Mouse (Mus musculus): ENCODE data around the gene Snta1.

Snta1 gene

GRCm38 (mm10) chr2:154422181-154422580 is 14.3 kb upstream of the Snta1 start:
- DNase-seq (ENCODE audit: extremely low spot score), result no peak

DNA sequence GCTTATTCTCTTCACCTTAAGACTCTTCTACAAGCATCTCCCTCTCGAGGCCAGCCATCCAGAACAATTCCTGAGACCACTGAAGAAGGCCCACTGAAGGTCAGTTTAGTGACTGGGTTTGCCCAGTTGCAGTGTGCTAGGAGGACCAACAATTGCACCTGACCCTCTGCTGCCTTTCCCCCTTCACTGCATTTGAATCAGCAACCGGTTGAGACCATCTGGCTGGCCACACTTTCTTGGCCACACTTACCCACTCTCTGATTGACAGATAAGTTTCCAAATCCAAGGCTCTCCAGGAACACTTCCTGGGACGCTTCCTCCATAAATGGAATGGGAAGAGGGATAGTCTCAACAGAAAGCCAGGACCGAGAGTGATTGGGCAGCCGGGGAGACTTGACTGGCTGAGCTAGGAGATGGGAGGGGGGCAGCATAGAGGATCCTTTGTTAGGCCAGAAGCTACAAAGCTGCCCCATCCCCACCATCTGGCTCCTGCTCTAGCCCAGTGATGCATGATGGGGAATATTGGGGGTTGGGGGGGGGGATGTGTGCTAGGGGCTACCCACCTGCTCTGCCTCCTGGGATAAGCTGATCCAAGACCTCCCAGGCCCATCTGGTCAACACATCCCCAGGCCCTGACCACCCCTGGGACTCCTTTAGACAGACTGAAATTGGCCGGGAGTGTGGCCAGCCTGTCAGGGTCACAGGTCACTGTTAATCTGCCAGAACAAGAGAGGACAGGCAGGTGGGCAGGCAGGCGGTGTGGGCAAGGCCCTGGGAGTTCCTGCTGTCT is 13.2 kb upstream of the Snta1 start:
- DNase-seq (ENCODE audit: extremely low spot score), result peak; percentile 73

- no peak for DNase-seq (ENCODE audit: extremely low spot score)
Measured at GRCm38 (mm10) chr2:154419631-154420515, 12.0 kb upstream of the Snta1 start.

DNA sequence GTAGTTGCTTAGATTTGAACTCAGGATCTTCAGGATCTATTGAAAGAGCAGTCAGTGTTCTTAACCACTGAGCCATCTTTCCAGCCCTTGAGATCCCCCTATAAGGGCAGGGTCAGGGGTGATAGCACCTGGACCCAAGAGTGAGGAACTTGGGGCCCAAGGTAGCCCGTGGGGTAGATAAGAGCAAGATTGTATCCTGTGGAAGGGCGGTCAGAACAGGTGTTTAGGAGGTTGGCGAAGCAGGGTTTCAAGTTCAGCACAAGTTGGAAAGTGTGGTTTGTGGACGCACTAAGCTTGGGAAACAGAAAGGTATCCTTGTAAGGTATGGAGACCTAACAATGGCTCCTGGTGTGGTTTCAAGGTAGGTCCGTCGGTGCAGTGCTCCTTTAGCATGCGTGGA is 10.1 kb upstream of the Snta1 start:
- DNase-seq (ENCODE audit: extremely low spot score), result no peak

GRCm38 (mm10) chr2:154417107-154417506 is 9.2 kb upstream of the Snta1 start:
- DNase-seq (ENCODE audit: extremely low spot score), result peak; percentile 74

GRCm38 (mm10) chr2:154412018-154412666 is 4.2 kb upstream of the Snta1 start:
- no peak for DNase-seq (ENCODE audit: extremely low spot score)

GRCm38 (mm10) chr2:154410355-154410754 is 2.5 kb upstream of the Snta1 start:
- DNase-seq (ENCODE audit: extremely low spot score), result no peak

DNA sequence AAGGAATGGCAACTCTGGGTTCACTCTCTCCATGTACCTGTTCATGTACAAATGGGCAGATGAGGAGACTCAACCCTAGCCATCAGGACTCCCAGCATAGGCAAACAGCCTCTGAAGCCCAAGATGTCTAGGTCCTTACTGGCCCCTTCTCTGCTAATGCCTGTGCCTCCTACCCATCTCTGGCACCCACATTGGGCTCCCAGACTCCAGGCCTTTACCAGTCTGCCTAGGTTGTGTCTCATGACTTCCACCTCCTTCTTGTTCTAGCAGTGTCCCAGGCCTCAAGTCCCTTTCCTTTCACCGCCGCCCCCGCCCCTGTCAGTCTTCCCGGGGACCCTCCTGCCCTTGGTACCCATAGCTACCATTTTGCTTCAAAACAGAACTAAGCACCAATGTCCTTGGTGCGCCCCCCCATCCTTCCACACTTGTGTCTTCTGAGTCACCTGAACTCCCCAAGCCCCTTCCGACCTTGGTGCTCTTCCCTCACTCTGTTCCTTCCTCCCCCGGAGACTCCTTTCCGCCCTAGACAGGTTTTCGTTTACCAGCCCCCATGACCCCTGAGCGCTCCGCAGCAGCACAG is 746 bp downstream of the Snta1 start:
- peak; percentile 17 for DNase-seq (ENCODE audit: extremely low spot score)

- DNase-seq (ENCODE audit: extremely low spot score), result no peak
Measured at GRCm38 (mm10) chr2:154405447-154405994, 2.4 kb downstream of the Snta1 start.

- no peak for DNase-seq (ENCODE audit: extremely low spot score)
Measured at GRCm38 (mm10) chr2:154402811-154403210, 5.1 kb downstream of the Snta1 start.

DNA sequence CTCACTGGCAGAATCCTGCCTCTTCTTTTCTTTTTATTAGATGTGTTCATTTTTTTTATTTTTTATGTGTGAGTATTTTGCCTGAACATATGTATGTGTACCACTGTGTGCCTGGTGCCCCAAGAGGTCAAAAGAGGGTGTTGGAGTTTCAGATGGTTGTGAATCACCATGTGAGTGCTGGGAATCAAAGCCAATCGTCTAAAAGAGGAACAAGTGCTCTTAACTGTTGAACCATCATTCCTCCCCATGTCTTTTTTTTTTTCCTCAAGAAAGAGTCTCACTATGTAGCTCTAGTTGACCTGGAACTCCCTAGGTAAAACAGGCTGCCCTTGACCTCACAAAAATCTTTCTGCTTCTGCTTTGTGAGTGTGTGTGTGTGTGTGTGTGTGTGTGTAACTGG is 5.9 kb downstream of the Snta1 start:
- DNase-seq (ENCODE audit: extremely low spot score), result no peak

- DNase-seq (ENCODE audit: extremely low spot score), result no peak
Measured at GRCm38 (mm10) chr2:154399325-154399724, 8.6 kb downstream of the Snta1 start.

DNA sequence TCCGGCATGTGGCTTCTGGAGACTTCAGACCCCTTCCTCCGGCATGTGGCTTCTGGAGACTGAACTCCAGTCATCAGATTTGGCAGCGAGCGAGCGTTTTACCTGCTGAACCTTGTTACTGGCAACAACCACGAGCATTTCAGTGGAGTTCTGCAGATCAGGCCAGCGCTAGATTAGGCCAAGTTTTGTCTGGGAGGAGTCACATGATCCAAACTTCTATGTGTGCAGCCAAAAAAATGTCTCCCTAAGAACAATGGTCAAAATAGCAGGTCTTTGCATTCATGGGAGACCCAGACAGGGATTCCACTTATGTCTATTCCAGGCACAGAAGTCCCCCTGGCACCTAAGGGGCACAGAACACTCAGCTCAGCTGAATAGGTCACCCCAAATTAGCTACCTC is 9.6 kb downstream of the Snta1 start:
- no peak for DNase-seq (ENCODE audit: extremely low spot score)

GRCm38 (mm10) chr2:154396529-154396928 is 11.4 kb downstream of the Snta1 start:
- no peak for DNase-seq (ENCODE audit: extremely low spot score)

DNA sequence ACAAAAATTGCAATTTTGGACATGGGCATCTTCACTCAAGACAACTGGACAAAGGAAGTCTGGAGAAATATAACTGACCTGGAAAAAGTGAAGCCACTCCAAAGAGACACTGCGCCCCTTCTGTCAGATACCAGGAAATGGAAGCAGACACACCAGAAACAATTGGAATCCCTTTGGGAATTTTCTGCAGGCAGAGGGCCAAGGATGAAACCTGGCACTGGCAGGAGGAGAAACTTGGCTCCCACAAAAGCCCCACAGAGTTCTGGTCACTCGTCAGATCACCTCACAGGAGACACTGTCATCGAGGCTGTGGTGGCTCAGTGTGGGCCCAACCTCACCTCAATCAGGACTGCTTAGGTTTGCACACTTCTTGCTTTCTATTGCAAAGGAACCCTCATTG is 13.3 kb downstream of the Snta1 start:
- no peak for DNase-seq (ENCODE audit: extremely low spot score)

DNA sequence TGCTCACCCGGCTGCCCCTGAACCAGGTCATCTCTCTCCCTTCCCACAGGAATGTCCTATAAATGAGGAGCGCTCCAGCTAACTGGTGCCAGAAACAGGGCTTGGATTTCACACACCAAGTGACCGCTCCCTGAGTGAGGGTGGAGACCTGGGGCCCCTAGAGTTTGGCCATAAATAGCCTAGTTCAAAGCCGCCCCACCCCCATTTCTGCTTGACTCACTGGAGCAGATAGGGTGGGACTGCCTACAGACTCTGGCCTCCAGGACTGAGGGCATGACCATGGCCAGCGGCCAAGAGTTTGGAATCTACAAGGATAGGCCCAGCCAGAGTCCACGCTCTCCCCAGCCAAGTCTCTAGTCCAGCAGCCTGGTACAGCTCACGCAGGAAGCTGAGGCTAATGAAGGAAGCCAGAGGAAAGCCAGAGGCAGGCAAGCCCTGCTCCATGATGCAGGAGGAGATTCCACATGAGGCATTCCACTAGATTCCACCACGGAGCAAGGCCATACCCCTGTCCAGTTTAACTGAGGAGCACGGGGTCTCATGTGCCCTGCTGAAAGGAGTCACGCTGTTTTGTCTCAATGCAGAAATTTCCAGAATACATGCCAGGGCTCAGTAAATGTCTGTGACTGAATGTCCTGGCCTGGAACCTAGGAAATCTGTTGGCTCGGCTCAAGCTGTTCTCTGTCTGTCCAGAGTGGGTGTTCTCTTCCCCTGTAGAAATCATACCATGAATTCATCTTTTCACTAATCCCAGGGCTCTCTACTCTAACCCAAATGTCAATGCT is 17.5 kb downstream of the Snta1 start:
- no peak for DNase-seq (ENCODE audit: extremely low spot score)

- DNase-seq (ENCODE audit: extremely low spot score), result no peak
Measured at GRCm38 (mm10) chr2:154379103-154379502, 28.8 kb downstream of the Snta1 start.

GRCm38 (mm10) chr2:154374807-154375601 is 32.9 kb downstream of the Snta1 start:
- DNase-seq (ENCODE audit: extremely low spot score), result no peak

DNA sequence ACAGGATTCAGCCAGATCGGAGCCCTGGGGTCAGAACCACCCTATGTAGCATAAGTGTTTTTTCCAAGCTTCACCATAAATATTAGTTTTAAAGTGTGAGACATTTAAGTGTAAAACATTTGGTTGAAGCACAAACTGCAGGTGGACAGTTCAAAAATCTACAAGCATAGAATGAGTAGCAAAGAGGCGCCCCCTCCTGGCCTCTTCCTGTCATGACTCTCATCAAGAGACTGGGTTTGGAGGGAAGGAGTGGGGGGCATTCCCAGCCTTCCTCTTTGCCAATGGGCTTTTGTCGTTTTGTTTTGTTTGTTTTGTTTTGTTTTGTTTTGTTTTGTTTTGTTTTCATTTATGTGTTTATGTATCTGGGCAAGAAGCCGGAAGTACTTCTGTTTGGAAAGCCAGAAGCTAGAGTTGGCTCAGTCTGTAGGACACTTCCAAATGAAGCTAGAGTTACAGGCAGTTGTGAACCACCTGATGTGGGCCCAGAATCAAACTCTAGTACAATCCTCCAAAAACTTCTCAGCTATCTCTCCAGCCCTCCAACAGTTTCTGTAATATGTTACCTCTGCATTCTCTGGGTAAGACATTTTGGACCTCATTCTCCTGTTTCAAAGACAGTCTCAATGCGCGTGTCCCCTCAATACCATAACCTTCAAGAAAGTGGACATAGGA is 33.8 kb downstream of the Snta1 start:
- peak; percentile 48 for DNase-seq (ENCODE audit: extremely low spot score)
